Mouse (Mus musculus) T-cell, adult 2 months (primary cell): ENCODE measurements around the gene Shc3.

ENCODE experiments used
- DNase-seq: peaks from one replicate; pipeline ENCODE4 v3.0.0; 2022; ENCODE audit warnings: low spot score

The Shc3 gene

GRCm38 (mm10) chr13:51417796-51418195 is 151.4 kb downstream of the Shc3 start:
- DNase-seq, result no peak

- no peak for DNase-seq
These were observed 152.5 kb downstream of the Shc3 start for GRCm38 (mm10) chr13:51416727-51417126.

GRCm38 (mm10) chr13:51413461-51413860 is 155.8 kb downstream of the Shc3 start:
- no peak for DNase-seq

- no peak for DNase-seq
These were observed 157.4 kb downstream of the Shc3 start for GRCm38 (mm10) chr13:51411696-51412430.

GRCm38 (mm10) chr13:51411243-51411642 is 158.0 kb downstream of the Shc3 start:
- no peak for DNase-seq

GRCm38 (mm10) chr13:51409936-51410481 is 159.2 kb downstream of the Shc3 start:
- no peak for DNase-seq

GRCm38 (mm10) chr13:51408519-51409001 is 160.7 kb downstream of the Shc3 start, which contains the start of gene S1pr3:
TSS of gene S1pr3 (plus strand) at chr13:51408639.
- no peak for DNase-seq

- no peak for DNase-seq
These were observed 161.5 kb downstream of the Shc3 start for GRCm38 (mm10) chr13:51407541-51408217.

- no peak for DNase-seq
These were observed 163.4 kb downstream of the Shc3 start for GRCm38 (mm10) chr13:51405731-51406320.

GRCm38 (mm10) chr13:51404566-51404965 is 164.7 kb downstream of the Shc3 start:
- DNase-seq, result no peak

GRCm38 (mm10) chr13:51400736-51401501 is 168.3 kb downstream of the Shc3 start:
- peak; percentile 19 for DNase-seq

GRCm38 (mm10) chr13:51400186-51400719 is 169.0 kb downstream of the Shc3 start:
- DNase-seq, result peak; percentile 57

GRCm38 (mm10) chr13:51399562-51399961 is 169.7 kb downstream of the Shc3 start:
- DNase-seq, result no peak

GRCm38 (mm10) chr13:51397861-51398260 is 171.4 kb downstream of the Shc3 start:
- DNase-seq, result no peak

- DNase-seq, result no peak
These were observed 177.0 kb downstream of the Shc3 start for GRCm38 (mm10) chr13:51392256-51392655.

- DNase-seq, result no peak
These were observed 177.8 kb downstream of the Shc3 start for GRCm38 (mm10) chr13:51391359-51391916.

GRCm38 (mm10) chr13:51390398-51390797 is 178.8 kb downstream of the Shc3 start:
- no peak for DNase-seq

- DNase-seq, result no peak
These were observed 181.3 kb downstream of the Shc3 start for GRCm38 (mm10) chr13:51387908-51388307.

- no peak for DNase-seq
These were observed 184.3 kb downstream of the Shc3 start for GRCm38 (mm10) chr13:51384899-51385298.

GRCm38 (mm10) chr13:51381498-51381897 is 187.7 kb downstream of the Shc3 start:
- no peak for DNase-seq
